ENCODE assay signal across 8 mouse cellular contexts in the genomic region with DNA sequence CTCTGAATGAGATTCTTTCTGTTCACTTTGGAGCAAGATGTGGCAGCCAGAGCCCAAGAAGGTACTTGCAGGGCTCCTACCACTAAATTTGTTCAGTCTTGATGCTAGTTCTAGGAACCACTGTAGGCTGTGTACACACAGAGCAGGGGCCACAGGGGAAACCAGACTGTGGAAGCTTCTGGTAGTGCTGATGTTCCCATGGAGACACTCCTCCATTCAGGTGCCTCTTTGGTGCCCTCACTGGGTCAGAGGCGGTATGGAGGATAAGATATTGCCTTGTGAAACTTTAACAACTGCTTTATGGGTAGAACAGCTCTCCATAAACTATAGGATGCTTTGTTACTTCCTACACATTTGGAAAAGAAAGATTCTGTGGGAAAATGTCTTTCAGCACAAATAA. TPM values are rescaled to one million over a fixed set of nuclear protein-coding genes. Genes with fewer than 3 reads are reported as not detected.
DNase-seq lines count a peak whose midpoint lies in the region; ATAC-seq and TF ChIP-seq lines count a peak whose summit lies in the region.

No protein-coding gene starts in this region.

- no peak for TF ChIP-seq POLR2A in small intestine, adult 2 months (IDR thresholded peaks at IDR 0.05; ENCODE audit: low read depth, low read length)

- H3K4me1 ChIP-seq in hindbrain, embryonic 11.5 days (replicated peaks; ENCODE audit: control insufficient read depth, insufficient read depth, low read length): no peaks in the 10 kb centered on the region
- H3K4me1 ChIP-seq in hindbrain, embryonic 13.5 days (replicated peaks): no peaks in the 10 kb centered on the region
- H3K4me1 ChIP-seq in small intestine, adult 2 months (ENCODE audit: control insufficient read depth, insufficient read depth, insufficient read length, low read length): no peaks in the 10 kb centered on the region

- peak; percentile 38 for DNase-seq in hindbrain, embryonic 11.5 days (ENCODE audit: low spot score)
- peak; percentile 1 for DNase-seq in ovary, postnatal 14 days (ENCODE audit: low spot score)
- DNase-seq in ovary, postnatal 10 days (ENCODE audit: low spot score): no peak
- DNase-seq in embryo, embryonic 10 days (ENCODE audit: low spot score): peak; percentile 57
- DNase-seq in T-cell, adult 2 months (ENCODE audit: low spot score): no peak
- DNase-seq in cerebellum, adult 11 months: no peak

- H3K4me3 ChIP-seq in hindbrain, embryonic 11.5 days (ENCODE audit: low read depth, low read length): no peak overlapping the region
- no peak overlapping the region for H3K4me3 ChIP-seq in hindbrain, embryonic 13.5 days
- no peak overlapping the region for H3K4me3 ChIP-seq in small intestine, adult 2 months (ENCODE audit: low read depth, low read length)

- no peaks in the 10 kb centered on the region for H3K9me3 ChIP-seq in hindbrain, embryonic 11.5 days (ENCODE audit: control insufficient read depth, low read length)
- H3K9me3 ChIP-seq in hindbrain, embryonic 13.5 days: no peaks in the 10 kb centered on the region

- H3K27ac ChIP-seq in hindbrain, embryonic 11.5 days (ENCODE audit: low read depth, low read length): no peak overlapping the region
- H3K27ac ChIP-seq in hindbrain, embryonic 13.5 days: no peak overlapping the region
- H3K27ac ChIP-seq in small intestine, adult 2 months (ENCODE audit: insufficient read depth, low read depth, low read length): no peak overlapping the region

- H3K36me3 ChIP-seq in hindbrain, embryonic 11.5 days (ENCODE audit: control insufficient read depth, insufficient read depth, low read length): no peaks in the 10 kb centered on the region
- no peaks in the 10 kb centered on the region for H3K36me3 ChIP-seq in hindbrain, embryonic 13.5 days
- H3K36me3 ChIP-seq in small intestine, adult 2 months (ENCODE audit: control insufficient read depth, insufficient read depth, low read length): no peaks in the 10 kb centered on the region

- 26% methylated on average over 1 of the region's 1 CpGs for WGBS in hindbrain, embryonic 11.5 days
- WGBS in hindbrain, embryonic 13.5 days: 8% methylated on average over 1 of the region's 1 CpGs
- 0% methylated on average over 1 of the region's 1 CpGs for WGBS in small intestine, adult 2 months

- no peak overlapping the region for H3K9ac ChIP-seq in hindbrain, embryonic 11.5 days (ENCODE audit: low read depth, low read length)
- H3K9ac ChIP-seq in hindbrain, embryonic 13.5 days: no peak overlapping the region

- H3K27me3 ChIP-seq in hindbrain, embryonic 11.5 days (ENCODE audit: control insufficient read depth, insufficient read depth, low read length): no peaks in the 10 kb centered on the region
- no peaks in the 10 kb centered on the region for H3K27me3 ChIP-seq in hindbrain, embryonic 13.5 days
- no peaks in the 10 kb centered on the region for H3K27me3 ChIP-seq in small intestine, adult 2 months (ENCODE audit: control insufficient read depth, insufficient read depth, low read length)

- peak; percentile 19; the same call in 1 of the 2 replicates for TF ChIP-seq CTCF in small intestine, adult 2 months (IDR thresholded peaks at IDR 0.05; ENCODE audit: extremely low read depth, insufficient read length, insufficient replicate concordance, low read depth, low read length)

- ATAC-seq in hindbrain, embryonic 11.5 days (ENCODE audit: low FRiP score): no peak
- no peak for ATAC-seq in hindbrain, embryonic 13.5 days (ENCODE audit: low FRiP score)

- H3K4me2 ChIP-seq in hindbrain, embryonic 11.5 days (replicated peaks; ENCODE audit: low read depth, low read length): no peak overlapping the region
- H3K4me2 ChIP-seq in hindbrain, embryonic 13.5 days: no peak overlapping the region

RNA-seq across cellular contexts. Expression of a gene that starts 45.1 kb away (rescaled TPM):
- polyA plus RNA-seq in hindbrain, embryonic 11.5 days (2014; fragmentation: Nextera tagmentation; extraction: Ambion mirVana): 10.6 and 15.2 TPM in 2 replicates
- polyA plus RNA-seq in hindbrain, embryonic 13.5 days (2015; fragmentation: Nextera tagmentation; extraction: Ambion mirVana): 19.8 and 21.7 TPM in 2 replicates
- 1.7 and 2.1 TPM in 2 replicates for polyA plus RNA-seq in small intestine, adult 2 months (2012; rRNA removed)

Comparison
In these comparisons a context has a peak if more than half of its experiments do, and no peak if none do; other contexts are left out.
1. DNase-seq: peak in hindbrain, embryonic 11.5 days (single experiment), ovary, postnatal 14 days (single experiment) and embryo, embryonic 10 days (single experiment); none in ovary, postnatal 10 days (single experiment), T-cell, adult 2 months (single experiment) and cerebellum, adult 11 months (single experiment).